Mouse (Mus musculus) c-Kit-negative CD71-positive TER-119-positive erythroid progenitor cells, embryonic 14.5 days (primary cell): Measurements from ENCODE around the gene Necab3.

Source experiments
- DNase-seq: peaks from one replicate; pipeline ENCODE4 v3.0.0-alpha.2; 2013; ENCODE audit warnings: low read depth, low spot score

Necab3 gene

GRCm38 (mm10) chr2:154541630-154542029, 17.1 kb downstream of the Necab3 start:
- no peak for DNase-seq

GRCm38 (mm10) chr2:154539720-154540119, 19.0 kb downstream of the Necab3 start:
- DNase-seq, result no peak

- DNase-seq, result no peak
Observed at GRCm38 (mm10) chr2:154538710-154539109, 20.0 kb downstream of the Necab3 start.

GRCm38 (mm10) chr2:154538310-154538709, 20.4 kb downstream of the Necab3 start:
- no peak for DNase-seq

- DNase-seq, result no peak
Observed at GRCm38 (mm10) chr2:154534704-154535270, 23.9 kb downstream of the Necab3 start.

- no peak for DNase-seq
Observed at GRCm38 (mm10) chr2:154532888-154533287, 25.8 kb downstream of the Necab3 start.

GRCm38 (mm10) chr2:154526531-154526930, 32.2 kb downstream of the Necab3 start:
- no peak for DNase-seq

GRCm38 (mm10) chr2:154525285-154525684, 33.4 kb downstream of the Necab3 start:
- no peak for DNase-seq

- DNase-seq, result no peak
Observed at GRCm38 (mm10) chr2:154522334-154522733, 36.4 kb downstream of the Necab3 start.

GRCm38 (mm10) chr2:154521449-154521848, 37.2 kb downstream of the Necab3 start:
- no peak for DNase-seq

- DNase-seq, result no peak
Observed at GRCm38 (mm10) chr2:154517424-154517823, 41.3 kb downstream of the Necab3 start.

GRCm38 (mm10) chr2:154516944-154517343, 41.7 kb downstream of the Necab3 start:
- DNase-seq, result no peak

GRCm38 (mm10) chr2:154510141-154510540, 48.5 kb downstream of the Necab3 start:
- no peak for DNase-seq

GRCm38 (mm10) chr2:154508450-154508849, 50.2 kb downstream of the Necab3 start:
- DNase-seq, result no peak

GRCm38 (mm10) chr2:154507566-154508283, 51.0 kb downstream of the Necab3 start:
- DNase-seq, result no peak

GRCm38 (mm10) chr2:154507076-154507475, 51.6 kb downstream of the Necab3 start:
- no peak for DNase-seq

GRCm38 (mm10) chr2:154500758-154501157, 57.9 kb downstream of the Necab3 start:
- DNase-seq, result no peak

- DNase-seq, result no peak
Observed at GRCm38 (mm10) chr2:154499717-154500247, 58.9 kb downstream of the Necab3 start.

GRCm38 (mm10) chr2:154498571-154498970, 60.1 kb downstream of the Necab3 start:
- DNase-seq, result no peak

GRCm38 (mm10) chr2:154495021-154495420, 63.7 kb downstream of the Necab3 start:
- DNase-seq, result no peak
